Mouse (Mus musculus) cerebellum, postnatal 10 days (tissue): ENCODE measurements at regions not wholly inside any gene's neighbourhood (a gene's known extent, or its start where the extent isn't known, plus 50 kb on each side); places are given as distances from the start of the nearest gene placed in this dataset.

Experiments used
- DNase-seq, 2 experiments: peaks; one replicate each; pipeline ENCODE4 v3.0.0; 2021; ENCODE audit warnings: mixed read lengths in 2 of 2

DNA sequence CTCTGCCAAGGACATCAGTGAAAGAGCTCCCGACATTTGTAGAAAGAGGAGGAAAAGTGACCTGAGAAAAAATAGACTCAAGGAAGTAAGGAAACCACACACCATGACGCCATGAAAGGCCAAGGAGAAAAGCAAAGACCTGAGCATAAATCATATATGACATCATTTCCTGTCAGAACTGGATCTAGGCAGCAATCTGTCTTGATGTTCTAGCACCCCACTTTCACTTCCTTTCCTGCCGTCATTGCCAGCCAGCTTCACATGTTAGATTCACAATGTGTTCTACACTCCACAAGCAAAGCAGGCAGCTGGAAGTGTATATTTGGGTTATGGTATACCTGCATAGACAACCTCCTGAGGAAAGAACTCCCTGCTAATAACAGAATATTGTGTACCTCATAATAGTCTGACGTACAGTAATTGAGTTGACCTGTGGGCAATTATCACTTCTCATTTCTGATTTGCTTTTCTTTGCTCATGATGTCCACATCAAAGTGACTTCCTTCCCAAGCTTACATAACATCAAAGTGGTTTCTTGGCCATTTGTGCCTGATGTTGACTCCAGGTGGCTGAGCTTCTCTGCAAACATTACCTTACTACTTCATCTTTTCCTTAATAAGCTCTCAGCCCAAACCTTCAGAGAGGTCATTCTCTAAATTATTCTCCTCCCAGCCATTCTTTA, 633.6 kb upstream of the Adgrl2 start:
- DNase-seq, result no peak

DNA sequence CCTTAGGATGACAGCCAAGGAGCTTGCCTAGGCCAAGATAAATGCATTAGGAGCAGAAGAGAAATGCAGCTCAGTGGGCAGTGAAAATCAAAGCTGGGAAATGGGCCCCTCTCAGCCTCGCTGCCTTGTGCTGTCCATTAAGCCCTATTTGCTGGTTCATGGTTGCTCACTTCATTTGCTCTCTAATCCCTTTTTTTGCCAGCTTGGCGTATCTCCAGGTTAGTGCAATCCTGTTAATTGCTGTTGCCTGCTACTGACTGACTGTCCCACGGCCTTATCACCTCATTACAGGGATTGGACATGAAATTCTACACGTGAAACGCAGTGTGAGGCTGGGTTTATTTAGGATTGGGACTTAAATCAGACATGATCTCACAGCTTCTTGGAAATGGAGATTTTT, 613.5 kb upstream of the Adgrl2 start:
- peak; percentile 75 to 79 for DNase-seq

DNA sequence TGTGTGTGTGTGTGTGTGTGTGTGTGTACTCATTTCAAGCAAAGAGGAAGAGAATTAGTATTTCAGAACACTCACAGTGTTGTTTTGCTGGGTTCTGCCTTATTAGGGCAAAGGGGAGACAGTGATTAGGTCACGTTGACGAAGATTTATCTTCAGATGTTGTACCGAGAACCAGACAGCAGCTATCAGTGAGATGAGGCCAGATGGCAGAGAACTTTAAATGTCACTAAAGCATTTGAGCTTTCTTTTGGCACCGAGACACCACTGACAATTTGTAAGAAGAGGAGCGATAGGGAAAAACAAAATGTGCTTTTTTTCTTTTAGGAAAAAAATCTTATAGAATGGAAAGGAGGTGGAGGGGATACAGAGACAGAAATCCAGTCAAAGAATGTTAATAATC, 610.9 kb upstream of the Adgrl2 start:
- no peak for DNase-seq

DNA sequence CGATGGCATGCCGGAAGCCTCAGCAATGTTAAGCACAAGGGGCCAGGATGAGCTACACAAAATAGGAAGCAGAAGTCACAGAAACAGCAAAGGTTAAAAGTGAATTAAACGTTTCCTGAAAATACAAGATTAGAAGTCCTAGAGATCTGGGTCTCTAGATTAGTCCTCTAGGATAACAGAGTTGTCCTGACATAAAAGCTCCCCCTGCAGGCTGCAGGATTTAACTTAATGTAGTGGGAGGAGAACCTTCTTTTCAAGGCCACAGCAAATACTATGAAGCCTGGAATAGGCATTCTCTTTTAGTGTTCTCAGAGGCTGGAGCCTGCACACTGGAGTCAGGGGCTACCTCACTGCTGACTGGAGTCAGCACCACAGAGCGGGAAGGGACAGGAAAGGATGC, 604.1 kb upstream of the Adgrl2 start:
- DNase-seq, result peak; percentile 42 to 54

DNA sequence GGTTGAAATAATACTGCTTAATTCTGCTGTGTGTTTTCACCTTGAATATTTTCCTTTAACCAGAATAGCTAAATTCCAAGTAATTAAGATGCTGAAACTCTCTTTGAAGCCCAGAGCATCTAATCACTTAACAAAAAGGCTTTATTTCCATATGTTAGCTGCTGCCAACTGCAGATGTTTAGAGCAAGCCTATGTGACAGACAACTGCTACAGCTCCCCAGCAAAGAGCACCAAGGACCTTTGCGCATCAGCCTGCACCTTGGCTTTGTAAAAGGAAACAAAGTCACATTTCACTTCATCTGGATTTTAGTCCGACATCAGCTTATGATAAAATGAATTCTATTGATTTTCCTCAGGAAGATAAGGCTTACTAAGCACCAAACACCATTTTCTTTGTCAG, 595.4 kb upstream of the Adgrl2 start:
- no peak for DNase-seq

DNA sequence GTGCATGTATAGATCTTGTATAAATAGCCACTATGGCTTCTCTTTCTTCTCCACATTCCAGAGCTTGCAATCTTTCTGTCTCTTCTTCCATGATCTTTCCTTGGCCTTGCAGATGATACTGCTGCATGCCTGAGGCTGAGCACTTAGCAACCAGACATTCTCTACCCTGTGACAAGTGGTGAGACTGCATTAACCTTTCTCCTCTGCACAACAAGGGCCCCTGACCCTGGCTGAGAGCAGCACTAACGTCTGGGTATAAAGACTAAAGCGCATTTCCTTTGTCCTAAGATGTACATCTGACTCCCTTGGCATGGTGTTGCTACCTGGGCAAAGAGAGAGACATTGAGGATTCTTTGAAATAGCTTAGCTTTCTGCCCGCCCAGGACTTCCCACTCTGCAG, 590.8 kb upstream of the Adgrl2 start:
- DNase-seq, result no peak

DNA sequence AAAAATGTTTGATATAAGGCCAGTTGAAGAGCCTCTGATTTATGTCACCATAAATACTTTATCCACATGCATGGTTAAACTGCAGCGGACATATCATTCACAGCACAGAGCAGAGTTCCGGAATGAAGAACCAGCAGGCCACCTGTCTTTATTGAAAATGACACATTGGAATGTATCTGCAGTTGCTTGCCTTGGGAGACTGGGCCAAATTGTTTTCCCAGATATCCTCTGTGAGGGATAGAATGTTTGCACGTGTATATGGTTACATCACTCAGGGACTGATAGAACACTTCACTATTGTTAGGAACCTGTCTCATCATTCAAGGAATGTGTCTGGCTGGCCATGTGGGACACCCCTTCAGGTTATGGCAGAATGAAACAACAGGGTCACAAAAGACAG, 585.3 kb upstream of the Adgrl2 start:
- no peak for DNase-seq

DNA sequence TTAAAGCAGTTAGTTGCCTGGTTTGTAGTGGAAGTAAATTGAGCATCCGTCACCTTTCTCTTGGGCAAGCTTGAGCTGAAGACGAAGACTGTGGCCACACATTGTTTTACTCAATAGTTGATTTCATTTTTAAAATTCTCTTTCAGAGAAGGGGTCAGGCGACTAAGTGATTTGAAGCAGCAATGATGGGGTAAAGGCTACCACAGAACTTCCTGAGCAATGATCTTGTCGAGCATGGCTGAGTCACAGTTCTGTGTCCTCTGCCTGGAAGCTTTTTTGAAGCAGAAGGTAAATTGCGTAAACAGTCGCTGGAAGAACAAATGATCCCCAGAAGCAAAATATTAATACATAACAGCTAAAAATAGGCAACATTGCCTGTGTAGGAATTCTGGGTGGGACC, 576.5 kb upstream of the Adgrl2 start:
- no peak for DNase-seq

DNA sequence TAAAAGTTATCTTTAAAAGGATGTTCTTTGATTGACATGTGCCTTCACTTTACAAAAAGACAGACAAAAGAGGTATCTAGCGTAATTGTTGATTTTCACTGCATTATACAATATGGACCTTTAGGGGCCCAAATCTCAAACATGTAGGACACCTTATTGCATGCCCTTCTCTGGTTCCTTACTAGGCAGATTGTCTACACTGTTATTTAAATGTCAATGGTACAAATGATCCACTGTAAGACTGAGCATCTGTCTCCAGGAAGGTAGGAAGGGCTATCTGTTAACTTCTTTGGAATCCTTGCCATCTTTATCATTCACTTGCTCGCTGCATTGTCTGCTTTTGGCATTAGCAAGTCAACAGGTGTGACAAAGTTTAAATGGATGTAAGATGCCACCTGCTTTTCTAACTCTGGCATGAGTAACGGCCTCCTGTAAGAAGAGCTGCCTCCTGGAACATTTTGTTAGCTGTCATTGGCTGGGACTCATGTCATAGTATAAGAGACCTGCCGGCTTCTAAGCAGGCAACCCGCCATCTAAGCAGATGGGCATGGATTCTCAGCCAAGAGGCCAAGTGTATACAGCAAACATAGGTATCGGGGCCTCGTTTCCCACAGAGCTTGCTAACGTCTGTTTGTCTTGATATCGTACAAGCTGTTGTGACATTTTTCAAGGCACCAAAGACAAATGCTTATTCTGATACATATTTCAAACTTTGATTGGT, 560.0 kb upstream of the Adgrl2 start:
- peak; percentile 97 to 98 for DNase-seq

DNA sequence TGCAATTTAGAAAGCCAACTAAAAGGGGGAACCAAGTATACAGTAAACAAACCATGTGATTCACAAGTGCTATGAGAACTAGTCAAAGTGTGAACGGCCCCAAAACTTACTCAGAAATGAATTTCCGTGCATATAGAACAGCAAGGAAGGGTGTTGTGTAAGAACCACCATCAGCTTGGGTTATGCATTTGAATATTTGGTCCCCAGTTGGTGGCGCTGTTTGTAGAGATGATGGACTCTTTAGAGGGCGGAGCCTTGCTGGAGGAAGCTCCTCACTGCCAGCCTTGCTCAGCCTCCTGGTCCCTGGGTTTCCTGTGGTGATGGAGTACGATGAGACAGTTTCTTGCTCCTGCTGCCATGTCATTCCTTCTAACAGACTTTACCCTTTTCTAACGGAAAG, 556.7 kb upstream of the Adgrl2 start:
- peak; percentile 18 to 33 for DNase-seq

DNA sequence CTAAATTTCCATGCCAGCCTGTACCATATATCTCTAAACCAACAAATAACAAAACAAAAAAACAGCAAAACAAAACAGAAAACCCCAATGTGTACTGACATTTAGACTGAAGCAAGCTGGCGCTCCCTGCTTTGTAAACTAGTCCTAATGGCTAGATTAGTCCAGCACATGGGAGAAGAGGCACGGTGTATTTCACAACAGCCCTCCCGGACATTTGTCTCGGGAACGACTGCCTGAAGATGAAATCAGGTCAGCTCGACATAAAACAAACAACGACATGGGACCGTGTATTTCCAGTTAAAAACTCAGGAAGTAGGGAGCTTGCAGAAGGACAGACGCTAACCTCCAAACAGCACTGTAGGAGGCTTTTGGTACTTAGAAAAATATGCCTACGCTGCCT, 555.9 kb upstream of the Adgrl2 start:
- no peak for DNase-seq

DNA sequence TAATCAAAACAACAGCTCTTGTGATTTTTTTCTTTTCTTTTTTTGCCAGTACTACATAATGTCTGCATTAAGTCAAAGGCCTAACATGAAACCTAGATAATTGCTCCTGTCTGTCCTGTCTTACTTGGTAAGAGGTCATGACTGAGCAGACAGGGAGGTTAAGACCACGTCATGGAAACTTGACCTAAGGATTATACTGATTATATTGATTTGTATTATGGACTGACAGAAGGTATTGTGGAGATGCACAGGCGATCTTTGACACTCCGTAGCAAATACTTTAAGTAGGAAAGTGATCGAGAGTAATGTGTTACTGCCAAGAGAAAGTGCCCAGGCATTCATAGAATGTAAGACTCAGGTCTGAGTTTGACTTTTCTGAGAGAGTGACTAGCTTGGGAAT, 543.8 kb upstream of the Adgrl2 start:
- DNase-seq, result no peak

DNA sequence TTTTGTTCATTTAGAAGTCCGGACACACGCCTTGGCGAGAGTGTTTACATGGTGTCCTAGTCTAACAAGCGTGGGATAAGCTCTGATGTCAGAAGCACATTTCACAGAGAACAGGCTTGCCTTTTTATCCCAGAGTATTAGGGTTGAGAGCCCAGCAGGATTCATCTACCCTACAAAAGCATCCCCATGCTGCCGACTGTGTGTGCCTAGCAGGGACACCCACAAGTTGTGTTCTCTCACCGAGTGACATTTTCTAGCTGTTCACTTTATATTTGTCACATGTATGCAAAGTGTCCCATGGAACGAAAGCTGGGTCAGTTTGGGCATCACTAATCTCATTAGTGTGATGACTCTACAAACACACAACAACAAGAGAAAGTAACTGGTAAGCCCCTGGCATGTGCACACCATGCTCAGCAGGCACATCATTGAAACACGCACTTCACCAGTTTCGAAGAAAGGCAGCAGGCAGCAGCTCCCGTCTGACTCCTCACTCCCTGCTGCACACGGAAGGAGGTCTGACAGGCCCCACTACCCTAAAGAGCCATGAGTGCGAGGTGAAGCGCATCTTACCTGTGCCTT, 539.8 kb upstream of the Adgrl2 start:
- no peak for DNase-seq

DNA sequence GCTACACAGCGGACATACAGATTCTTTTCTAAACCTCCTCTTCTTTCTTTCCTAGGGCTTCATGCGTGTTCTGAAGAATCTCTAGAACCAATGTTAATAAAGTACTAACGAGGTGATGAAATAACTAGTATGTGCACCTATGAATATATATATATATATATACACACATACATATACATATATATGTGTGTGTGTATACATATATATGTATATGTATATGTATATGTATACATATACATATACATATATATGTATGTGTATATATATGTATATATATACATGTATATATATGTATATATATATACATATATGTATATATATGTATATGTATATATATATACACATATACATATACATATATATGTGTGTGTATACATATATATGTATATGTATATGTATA, 536.2 kb upstream of the Adgrl2 start:
- no peak for DNase-seq

DNA sequence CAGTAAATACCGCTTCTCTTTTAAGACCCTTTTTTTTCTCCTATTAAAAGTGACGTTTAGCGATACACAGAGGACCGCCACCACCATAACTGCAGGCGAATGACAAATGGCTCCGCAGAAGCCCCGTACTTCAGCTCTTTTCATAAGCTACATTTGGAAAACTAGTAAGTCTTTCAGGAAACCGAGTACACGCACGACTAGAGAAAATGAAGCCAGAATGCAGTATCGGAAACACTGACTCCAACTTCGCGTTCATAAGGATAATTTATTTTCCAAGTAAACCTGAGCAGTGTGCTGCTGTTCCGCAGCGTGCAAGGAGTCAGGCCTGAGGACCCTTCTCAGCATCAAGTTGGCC, 529.2 kb upstream of the Adgrl2 start:
- no peak for DNase-seq

DNA sequence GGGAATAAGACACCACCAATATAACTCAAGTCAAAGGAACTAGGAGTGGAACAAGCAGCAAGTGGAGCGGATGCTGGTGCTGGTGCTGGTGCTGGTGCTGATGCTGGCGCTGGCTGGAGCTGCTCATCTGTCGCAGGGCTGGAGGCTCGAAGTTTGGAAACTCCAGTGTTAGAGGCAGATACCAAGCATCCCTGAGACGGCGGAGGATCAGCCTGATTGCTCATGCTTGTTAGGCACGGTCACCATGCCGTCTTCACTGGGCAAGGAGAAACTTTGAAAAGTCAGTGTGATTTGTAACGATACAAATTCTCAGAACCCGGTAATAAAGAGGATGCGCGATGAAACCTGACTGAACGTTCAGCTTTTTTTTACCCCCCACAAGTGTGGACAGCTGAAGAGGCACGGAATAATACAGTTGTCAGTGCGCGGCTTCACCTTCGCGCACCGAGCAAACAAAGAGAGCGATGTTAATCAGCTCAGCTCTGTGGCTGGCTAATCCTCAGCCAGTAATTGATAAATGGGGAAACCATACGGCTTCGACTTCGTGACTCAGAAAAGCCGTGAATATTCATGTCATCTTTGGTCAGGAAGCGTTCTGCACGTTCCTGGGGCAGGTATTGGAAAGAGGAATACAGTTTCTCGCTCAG, 528.7 kb upstream of the Adgrl2 start:
- peak; percentile 12 to 19 for DNase-seq

DNA sequence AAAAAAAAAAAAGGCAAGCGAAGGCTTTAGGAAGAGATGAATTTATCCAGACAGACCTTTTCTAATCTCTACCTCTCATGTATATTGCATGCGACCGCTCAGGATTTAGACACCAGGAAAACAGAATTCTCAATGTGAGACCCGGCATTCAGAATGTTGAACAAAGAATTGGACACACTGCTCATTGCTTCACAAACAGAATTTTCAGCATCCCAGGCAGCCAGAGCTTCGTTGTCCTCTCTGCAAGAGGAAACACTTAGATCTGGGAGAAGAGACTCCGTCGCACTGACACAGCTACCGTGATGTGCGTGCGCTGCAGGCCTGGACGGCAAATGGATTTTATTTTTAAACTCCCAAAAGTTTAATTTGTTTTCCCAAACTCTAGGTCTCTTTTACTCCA, 527.2 kb upstream of the Adgrl2 start:
- DNase-seq, result no peak

DNA sequence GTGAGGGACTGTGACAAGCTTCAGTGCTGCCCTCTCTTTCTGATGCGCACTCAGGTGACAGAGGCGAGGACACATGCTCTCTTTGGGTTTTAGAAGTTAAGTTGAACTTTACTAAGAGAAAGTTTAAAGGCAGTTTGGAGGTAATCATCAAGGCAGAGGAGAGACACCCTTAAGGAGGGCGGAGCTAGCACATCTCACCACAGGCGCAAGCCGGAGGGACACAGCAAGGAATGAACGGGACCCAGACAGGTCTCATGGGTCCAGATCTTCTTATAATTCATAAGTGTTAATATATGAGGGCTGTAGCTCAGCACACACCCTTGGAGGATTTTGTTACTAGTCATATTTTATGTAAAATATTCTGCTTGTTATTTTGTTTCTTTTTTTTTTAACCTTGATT, 518.8 kb upstream of the Adgrl2 start:
- no peak for DNase-seq

DNA sequence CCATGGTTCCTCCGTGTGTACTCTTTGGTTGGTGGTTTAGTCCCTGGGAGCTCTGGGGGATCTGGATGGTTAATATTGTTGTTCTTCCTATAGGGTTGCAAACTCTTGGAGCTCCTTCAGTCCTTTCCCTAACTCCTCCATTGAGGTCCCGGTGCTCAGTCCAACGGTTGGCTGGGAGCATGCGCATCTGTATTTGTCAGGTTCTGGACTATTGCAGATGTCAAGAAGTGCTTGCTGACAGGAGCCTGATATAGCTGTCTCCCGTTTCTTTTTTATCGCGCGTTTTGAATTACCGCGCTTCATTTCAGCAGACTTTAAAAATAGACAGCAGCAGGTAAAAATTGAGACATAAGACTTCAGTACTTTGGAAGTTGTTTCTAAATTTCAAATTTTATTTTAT, 518.3 kb upstream of the Adgrl2 start:
- no peak for DNase-seq

DNA sequence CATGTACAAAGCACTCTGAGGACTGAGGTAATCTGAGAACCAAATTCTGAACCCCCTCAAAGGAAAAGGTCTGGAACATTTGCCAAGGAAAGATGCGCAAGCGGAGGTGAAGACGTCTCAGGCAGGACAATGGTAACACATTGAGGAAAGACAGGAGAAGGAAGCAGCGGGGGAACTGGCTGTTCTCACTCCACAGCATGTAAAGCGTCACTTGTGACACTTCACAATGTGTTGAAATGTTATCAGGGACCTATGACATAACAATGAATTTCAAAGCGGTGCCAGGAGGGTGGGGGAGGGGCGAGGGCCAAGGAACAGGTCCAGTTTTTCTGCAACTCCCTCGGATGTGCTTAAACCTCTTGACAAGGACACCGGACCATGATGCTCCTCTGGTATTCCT, 515.3 kb upstream of the Adgrl2 start:
- DNase-seq, result no peak

DNA sequence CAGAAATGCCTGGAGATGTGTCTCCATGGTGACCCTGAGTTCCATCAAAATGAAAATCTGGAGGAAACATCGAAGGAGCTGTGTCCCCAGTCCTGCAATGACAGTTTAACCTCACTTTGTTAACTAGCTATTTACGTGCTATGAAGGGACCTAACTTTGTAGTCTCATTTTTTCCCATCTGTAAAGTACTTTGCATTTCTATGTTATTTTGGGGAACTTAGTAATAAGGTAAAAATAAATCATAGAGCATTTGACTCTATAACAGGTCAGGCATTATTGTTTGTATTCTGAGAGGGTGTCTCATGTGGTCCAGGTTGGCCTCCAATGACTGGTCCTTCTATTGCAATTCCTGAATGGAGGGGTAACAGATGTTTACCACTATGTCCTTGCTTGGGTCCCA, 513.6 kb upstream of the Adgrl2 start:
- DNase-seq, result no peak

DNA sequence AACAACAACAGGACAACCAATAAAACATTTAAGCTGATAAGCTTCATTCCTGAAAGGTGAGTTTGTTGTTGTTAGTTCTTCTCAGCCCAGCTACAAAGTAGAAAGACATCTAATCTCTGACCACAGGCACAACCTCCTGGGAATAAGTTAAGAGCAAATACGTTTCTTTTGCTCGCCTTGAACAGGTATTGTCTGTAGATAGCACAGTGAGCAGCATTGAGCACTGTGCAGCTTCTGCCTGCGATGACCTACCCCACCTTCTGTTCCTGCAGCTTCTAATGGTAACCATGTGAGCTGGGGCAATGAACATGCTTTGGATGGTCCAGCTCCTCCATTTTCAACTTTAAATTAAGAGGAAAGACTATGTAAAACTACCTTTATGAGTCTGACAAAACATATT, 509.8 kb upstream of the Adgrl2 start:
- no peak for DNase-seq

DNA sequence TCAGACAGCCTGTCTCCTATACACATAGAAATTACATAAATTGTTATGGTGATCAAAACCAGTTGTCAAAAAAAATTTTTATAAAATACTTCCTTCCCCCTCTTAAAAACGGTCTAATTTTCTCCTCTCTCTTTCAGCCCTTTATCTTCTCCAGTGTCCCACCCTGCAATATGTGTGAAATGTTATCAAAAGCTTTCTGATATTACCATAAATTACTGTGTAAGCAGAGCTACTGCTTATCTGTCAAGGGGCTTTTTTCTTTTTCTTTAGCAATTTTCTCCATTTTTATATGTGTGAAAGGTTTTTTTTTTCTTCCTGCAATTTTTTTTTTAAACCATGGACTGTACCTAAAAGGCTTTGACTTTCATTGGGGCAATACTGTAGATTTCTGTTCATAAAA, 508.4 kb upstream of the Adgrl2 start:
- DNase-seq, result no peak

DNA sequence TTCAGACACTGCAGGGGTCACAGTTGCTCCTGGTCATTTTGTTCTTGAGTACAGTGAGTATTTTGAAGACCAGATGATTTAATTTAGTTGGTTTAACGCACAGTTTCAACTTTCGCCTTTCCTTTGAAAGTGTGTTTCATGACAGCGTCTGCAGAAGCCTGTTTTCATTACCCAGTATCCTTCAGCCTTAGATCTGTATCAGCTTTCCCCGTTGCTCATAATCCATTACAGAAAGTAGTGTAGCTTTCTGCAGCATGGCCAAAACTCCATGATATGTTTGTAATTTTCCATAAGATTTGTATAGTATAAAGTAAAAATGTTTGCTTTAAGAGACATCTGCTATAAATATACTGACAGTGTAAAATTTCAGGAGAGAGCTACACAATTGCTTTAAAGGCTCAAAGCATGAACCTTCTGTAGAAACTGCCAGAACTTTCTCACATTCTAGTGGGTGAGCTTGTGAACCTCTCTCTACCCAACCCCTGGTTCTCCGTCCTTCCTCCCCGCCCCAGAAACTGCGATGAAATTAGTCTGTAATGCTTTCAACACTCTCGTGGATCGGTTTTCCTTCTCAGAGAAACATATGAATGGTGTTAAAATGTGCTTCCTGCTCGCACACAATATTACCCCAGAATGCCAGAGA, 506.6 kb upstream of the Adgrl2 start:
- no peak for DNase-seq
